Mouse (Mus musculus) frontal cortex, postnatal 36 days (tissue): Measurements from ENCODE around the gene Hmgb1.

ENCODE experiments used
- DNase-seq, 2 experiments: peaks; one replicate each; pipeline ENCODE4 v3.0.0; 2022; ENCODE audit warnings: low spot score in 2 of 2

Hmgb1 gene

DNA sequence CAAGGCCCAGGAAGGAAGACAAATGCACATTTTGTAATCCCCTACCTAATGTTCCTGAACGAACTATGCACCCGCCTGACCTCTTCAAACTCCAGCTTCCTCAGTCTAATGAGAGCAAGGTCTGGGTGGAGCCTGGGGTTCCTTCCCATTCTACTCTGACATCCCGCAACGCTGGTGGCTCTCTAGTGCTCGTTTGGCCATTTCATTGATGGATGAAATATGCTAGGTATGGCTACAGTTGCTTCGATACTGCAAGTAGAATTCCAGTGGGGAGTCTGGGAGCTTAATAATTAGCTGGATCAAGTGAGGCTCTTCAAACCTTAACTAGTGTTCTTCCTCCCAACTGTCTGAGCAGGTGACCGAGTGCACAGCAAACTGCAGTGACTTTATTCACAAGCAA, 163.2 kb downstream of the Hmgb1 start:
- no peak for DNase-seq

DNA sequence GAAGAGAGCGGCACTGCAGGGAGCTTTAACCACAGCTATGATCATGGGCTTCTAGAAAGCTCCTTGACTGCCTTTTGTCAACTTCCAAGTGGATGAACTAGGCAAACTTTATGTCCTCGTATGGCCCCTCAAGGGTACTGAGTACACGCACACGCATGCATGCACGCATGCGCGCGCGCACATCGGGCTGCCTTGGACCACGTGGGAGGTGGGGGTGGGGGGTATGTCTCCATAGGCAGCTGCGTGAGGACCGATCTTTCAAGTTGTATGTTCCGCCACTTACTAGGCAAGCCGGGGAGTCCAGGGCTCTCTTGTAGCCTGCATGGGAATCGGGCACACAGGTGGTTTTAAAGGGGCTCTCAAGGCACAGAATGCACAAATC, 163.6 kb downstream of the Hmgb1 start:
- no peak for DNase-seq

DNA sequence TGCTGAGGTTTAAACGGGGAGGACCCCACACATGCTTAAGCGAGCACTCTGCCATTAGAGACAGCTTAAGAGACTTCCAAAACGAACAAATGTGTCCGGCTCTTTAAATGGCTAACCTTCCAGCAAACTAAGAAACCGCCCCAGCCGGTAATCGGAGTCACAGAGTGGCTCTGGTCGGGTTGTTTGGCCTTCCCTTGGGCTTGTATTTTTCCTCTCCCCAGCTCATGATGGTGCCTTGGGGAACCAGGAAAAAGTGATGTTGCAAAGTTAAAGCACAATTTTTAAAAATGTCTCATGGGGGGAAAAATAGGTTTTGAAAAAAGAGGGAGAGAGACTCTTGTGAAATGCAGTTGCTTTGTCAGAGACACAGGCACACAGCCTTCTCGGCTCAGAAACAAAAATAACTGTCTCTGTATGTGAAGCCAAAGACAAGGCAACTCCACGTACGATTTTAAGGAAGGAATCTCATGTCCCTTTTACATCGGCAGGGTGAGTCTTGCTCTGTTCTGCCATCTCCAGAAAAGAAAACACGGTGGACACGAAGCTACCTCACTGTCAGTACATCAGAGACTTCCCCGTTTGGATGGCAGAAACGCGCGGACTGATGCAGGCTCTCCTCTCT, 164.1 kb downstream of the Hmgb1 start:
- DNase-seq = no peak

DNA sequence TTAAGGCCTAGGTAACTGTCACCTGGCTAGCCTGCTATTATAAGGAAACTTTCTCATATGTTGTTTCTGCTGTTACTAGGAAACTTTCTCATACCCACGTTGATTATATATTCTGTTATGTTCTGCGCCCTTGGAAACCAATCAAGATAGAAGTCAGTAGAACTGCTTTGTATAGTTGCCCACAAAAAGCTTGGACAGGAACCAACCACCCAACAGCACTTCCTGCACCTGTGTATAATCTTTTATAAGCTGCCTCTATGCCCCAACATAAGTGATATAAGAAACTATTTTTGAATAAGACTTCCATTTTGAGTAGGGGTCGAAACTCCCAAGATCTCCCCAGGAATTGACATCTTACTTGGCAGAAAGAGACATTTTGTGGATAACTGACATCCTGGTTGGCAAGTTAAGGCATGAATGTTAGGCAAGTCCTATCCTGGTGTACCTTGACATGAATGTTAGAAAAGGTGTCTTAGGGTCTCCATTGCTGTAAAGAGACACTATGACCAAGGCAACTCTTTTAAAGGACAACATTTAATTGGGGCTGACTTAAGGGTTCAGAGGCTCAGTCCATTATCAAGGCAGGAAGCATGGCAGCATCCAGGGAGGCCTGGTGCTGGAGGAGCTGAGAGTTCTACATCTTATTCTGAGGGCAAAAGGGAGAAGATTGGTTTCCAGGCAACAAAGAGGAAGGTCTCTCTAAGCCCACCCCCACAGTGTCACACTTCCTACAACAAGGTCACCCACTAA, 166.4 kb downstream of the Hmgb1 start:
- no peak for DNase-seq

DNA sequence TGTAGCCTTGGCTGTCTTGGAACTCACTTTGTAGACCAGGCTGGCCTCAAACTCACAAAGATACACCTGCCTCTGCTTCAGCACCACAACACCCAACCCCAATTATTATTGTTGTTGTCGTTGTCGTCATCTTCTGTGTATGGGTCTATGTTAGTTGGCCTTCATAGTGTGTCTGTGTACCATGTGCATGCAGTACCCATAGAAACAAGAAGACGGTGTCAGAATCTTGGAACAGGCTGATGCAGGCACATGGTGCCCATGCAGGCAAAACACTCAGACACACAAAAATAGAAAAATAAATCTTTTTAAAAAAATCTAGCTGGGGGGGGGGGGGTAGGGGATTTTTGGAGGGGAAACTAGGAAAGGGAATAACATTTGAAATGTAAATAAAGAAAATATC, 167.1 kb downstream of the Hmgb1 start:
- no peak for DNase-seq

DNA sequence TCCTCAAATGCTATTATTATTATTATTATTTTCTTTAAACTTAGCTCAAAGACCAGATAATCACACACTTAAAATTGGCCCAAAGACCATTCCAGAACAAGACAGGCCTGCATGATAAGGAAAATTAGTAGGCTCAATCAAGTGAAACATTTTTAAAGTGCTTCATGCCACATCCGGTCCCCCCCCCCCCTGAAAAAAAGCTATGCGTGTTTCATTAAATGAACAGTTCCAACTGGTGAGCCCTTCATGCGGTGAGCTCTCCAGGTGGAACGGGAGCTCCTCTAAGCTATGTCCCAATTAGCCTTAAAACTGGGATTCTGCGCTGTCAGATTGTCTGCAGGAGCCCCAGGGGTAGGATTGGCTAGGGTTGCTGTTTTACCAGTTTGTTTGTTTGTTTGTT, 168.0 kb downstream of the Hmgb1 start:
- DNase-seq = no peak

DNA sequence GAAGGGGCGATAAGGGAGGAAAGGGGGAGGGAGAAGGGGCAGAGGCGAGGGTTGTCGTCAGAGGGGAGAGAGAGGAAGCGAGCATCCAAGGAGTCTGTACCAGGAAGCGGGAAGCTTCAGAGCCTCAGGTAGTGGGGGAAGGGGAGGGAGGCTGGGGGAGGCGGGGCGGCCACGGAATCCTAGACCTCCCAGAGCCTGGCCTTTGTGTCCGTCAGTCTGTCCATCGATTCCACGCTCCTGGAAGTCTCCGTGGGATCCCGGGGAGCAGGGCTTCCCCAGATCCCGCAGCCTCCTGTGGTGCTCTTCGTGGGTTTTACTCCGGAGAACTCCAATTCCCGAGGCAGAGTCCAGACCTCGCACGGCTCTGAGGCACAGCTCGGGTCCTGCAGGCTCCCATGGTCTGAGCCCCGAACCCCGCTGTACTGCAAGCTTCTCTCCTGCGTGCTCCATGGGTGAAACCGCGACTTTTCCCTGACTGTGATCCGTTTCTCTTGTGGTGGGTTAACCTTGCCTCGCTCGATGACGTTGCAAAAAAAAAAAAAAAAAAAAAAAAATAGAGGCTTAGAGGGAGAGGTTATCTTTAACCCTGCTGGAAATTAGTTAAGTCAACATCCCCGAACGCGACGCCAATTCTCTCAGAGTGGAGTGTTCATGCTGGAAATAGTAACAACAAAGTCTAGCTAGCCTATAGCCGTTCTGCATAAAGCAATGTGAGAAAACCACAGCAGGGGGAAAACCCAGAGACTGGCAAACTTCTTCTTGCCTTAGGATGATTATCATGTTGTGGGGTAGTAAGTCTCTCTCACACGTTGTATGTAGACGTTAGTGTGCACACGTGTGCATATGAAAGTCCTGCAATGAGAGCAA, 168.7 kb downstream of the Hmgb1 start:
- DNase-seq = no peak

DNA sequence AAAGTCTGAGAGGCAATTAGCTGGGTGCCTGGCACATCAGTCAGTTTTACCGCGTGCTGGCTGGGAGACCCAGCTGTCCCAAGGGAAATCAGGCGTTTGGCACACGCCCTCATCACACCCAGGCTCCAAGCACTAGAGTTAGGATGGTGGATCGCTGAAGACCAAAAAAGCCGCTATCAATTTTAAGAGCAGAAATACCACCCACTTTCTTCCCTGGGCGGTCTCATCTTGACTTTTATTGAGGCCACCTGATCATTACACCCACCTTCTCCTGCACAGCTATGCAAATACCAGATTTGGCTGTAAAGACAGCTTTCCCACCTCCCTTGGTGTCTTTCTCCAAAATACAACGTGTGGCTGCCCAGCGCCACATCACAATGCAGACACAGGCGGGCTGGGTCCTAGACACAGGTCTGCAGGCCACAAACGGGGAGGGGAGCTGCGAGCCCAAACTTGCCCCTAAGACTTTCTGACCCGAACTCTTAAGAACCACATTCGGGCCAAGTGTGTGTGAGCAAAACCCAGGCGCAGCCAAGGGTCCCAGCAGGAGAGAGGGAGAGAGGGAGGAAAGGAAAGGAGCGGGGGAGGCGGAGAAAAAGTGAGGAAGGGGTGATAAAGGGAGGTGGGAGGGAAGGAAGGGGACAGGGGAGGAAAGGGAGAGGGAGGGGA, 169.6 kb downstream of the Hmgb1 start:
- peak in 1 of 2 experiments; percentile 41 for DNase-seq

DNA sequence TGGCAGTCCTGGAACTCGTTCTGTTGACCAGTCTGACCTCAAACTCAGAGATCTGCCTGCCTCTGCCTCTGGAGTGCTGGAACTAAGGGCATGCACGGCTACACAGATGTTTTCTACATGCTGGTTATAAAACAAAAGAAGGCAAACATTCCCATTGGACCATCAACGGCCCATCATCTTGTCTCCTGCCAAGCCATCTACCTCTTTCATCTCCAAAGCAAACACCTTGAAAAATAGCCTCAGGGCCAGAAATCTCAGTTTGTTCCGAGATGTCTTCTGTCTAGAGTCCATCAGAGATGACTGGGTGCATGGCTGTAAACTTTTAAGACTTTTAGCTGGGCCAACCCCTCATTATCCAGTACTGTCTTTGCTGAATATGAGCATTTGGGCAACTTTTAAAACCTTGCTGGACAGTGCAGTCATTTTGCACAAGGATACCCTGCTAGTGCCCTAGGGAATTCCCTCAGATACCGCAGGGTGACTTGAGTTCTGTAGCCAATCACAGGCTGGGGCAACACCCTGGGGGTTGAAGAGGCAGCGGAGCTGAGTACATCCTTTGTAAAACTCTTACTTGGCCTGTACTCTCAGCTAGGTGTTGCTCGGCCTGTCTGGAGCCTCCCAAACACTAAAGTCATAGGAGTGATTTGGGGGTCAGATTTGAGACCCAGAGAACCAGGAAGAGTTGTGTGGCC, 170.3 kb downstream of the Hmgb1 start:
- DNase-seq = no peak

DNA sequence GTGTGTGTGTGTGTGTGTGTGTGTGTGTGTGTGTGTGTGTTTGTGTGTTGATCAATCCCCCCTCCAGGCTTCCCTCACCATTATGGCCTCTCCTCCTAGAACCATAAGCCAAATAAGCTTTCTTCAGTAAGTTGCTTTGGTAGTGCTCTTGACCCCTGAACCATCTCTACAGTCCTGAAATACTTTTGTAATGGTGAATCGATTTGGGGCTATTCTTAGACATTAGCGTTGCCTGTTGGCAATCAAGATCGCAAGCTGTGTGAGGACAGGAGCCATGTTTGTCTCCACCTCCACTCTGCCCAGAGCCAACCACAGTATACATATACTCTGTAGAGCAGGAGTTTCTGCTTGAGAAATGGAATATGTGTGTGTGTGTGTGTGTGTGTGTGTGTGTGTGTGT, 175.2 kb downstream of the Hmgb1 start:
- no peak for DNase-seq

DNA sequence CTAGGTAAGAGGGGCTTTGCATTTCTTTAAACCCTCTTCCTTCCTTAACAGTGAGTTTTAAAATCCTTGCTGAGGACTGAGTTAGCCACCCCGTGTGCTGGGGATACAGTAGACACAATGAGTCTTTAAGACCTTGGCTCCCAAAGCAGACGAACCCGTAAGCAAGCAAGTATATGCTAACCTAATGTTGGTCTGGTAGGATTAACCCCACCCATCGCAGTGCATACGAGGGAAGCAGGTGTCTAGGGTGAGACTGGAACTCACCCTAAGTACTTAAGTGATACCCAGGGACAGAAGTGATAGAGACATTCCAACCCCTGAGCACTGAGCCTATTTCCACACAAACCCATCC, 177.0 kb downstream of the Hmgb1 start:
- DNase-seq = no peak

DNA sequence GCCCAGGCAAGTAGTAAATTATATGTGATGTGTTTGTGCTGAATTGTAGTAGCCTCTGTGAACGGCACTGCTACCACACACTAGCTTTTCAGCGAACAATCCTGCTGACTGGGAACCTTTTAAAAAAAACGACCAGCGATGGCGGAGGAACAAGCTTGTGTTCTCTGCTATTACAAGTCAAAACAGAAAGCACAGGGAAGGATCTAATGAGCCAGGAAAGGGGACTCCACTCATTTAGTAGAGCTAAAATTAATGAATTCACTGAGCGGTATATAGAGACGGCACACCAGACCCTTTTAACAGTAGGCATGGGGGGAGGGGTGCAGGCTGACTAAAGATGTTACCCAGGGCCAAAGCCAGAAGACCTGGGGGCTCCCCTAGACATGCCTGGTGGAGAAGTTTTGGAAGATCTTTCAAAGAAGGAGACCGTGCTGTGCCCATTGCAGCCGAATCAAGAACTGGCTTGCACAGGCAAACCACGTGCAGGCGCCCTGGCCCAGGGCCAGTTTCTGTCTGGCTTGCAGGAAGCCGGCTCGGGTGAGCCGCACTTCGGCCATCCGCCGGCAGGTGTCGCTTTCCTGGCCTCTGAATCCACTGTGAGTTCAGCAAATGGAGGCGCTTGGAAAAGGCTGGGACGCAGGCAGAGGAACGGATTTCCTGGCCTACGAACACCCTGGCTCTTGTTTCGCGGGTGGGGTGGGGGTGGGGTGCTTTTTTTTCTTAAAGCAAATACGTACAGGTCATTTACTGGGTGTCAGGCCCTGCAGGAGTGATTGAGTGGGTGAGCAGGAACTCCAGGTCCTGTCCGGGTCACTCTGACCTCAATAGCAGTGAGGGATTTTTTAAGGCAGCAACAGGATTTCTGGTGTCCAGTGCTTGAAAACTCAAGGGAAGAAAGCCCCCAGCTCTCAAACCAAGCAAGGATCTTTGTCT, 177.7 kb downstream of the Hmgb1 start:
- DNase-seq = peak; percentile 100

DNA sequence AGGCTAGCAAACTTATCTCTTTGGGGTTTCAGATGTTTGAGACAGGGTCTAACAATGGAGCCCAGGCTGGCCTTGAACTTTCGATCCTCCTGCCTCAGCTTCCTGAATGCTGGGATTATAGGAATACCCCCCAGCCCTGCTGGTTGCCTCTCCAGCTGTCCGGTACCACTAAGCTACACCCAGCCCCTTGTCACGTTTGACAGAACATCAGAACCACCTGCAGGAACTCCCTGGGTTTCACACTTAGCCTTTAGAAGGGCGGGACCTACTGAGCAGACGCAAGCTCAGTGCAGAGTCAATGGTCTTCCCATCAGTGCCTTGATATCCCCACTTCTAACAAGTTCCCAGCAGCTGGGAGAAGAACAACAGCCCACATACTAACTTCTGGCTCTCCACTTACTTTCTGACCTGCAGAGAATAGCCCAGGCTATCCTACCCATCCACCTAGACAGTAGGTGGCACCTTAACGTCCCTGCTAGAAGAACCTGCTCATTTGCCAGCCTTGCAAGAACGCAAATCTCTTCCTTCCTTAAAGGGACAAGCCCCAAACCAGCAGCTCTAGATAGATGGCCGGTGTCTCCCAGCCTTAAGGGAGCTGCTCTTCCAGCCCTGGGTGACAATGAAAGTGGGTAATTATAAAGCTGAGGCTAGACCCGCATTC, 178.5 kb downstream of the Hmgb1 start:
- DNase-seq = no peak

DNA sequence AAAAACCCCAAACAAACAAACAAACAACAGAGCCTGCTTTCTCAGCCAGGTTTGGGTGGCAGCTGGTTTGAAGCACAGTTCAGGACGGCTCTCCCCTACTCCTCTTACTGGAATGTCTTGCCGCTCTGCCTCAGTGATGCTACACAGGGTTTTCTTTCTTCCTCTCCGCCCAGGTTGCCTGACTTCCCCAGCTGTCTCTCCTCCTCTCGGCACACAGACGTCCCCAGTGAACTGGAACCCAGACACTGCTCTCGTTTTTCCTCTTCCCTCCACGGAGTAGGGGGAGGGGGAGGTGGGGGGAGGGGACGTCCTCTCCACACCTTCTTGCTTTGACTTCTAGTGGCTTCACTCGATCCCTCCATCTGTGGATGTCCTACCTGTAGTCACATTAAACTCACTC, 179.2 kb downstream of the Hmgb1 start:
- no peak for DNase-seq

DNA sequence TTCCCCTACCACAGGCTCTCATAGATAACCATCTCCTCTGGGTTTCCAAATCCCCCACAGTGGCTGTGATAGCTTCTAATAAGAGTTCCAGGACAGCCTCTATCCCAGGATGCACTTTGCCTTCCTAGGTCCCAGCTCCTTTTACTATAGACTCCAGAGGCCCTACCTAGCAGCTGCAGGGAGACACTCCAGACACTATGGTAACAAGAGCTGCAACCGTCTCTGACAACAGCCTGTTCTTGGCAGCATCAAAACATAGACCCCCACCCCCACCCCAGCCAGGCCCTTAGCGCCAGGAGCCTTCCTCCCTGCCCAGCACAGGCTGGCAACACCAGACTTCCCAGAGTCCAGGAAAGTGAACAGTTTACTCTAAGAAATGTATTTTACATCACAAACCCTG, 181.2 kb downstream of the Hmgb1 start:
- no peak for DNase-seq

DNA sequence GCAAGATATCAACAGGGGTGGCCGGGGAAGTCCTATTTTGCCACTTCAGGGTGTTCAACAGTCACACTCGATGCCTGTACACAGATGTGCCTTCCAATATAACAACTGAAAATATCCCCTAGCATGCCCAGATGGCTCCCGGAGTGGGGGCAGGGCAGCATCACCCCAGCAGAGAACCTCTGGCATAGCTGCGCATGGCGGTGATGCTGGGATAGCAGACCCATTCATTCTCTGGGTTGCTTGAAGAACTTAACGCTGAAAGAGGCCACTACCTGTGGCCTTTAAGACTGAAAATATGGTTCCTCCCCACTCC, 181.5 kb downstream of the Hmgb1 start:
- DNase-seq = no peak

DNA sequence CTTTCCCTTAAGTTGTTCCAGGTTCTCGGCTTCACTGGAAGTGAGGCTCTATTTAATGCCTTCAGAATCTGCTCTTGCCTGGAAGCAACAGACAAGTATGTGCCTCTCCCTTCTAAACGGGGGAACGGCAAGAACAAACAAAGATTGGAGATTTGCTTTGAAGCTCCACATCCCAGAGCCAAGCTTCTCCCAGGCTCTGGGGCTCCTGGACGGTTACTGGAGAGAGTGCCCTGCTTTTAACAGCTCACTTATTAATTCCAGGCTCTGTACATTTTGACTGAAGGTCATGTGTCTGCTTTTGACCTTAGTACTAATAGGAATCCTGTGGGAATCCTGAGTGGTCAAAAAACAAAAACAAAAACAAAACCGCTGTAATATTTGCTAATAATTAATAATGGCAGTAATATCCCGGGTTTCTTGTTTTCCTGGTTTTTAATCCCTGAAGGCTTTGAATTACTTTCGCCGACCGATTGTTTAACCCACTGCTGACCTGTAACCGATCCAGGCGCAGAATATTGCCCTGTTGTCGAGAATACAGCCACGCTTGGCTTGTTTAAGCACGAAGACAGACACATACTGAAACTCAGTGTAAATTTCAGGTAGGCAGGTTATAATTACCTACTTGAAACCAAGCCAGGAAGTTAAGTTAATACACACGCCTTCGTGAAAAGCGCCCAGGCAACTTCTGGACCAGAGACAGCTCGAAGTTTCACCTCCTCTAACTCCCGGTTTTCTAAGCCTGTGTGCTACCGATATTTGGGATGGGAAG, 182.1 kb downstream of the Hmgb1 start:
- DNase-seq = no peak

DNA sequence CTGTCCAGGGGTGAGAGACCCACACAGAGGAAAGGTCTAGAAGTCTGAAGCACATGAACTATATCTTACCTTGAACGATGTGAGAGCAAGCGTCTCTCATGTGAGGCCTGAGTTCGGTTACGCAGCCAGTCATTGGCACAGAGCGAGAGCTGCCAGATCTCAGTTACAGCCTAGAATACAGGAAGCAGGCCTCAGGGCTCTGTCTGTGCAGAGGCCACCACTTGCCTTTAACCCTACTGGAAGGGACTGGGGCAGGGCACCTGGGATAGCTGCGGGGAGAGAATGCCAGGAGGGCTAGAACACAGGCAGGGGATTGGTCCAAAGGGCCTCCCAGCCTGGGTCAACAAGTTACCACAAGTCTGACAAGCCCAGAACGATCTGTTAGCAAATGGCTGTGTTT, 184.5 kb downstream of the Hmgb1 start:
- DNase-seq = no peak

DNA sequence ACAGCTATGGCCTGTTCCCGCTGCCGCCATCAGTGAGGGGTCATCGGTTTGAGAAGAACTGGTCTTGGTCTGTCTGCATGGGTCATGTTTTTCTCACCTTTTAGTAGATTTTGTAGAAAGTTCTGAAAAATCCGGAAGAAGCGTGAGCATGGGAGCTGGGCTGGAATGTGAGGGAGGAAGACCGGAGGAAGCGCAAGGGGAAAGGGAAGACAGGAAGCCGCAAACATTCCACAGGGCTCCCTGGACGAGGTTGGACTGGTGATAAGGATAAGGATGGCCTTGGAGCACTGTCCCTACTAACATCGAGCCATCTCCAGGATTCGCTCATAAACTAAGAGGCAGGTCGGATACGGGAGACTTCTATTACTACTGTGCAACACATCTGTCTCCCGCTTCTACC, 185.8 kb downstream of the Hmgb1 start:
- DNase-seq = no peak

DNA sequence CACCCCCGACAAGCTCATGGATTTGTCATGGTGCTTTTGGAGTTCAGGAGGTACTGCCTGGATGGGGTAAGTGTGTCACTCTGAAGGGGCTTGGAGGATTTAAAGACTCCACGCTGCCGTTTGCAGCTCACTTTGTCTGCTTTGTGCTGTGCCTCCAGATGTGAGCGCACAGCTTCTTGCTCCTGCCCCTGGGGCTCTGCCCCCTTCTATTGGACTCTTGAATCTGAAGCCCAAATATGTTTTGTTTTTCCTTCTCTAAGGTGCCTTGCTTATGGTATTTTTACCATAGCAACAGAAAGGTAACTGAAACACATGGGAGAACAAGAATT, 187.6 kb downstream of the Hmgb1 start:
- no peak for DNase-seq
